Mouse (Mus musculus) hindbrain, embryonic 10.5 days (tissue): ENCODE results near the gene Zfp850. TPM values are rescaled to one million over a fixed set of nuclear protein-coding genes. Genes with fewer than 3 reads are reported as not detected.
"Not testable (repeated sequence)": the region's sequence is repeated elsewhere in the genome, so short reads cannot be mapped to it uniquely, and the experiment has no call there.

Experiments used
- DNase-seq: peaks from one replicate; pipeline ENCODE4 v3.0.0-alpha.2; 2017; ENCODE audit warnings: low spot score
- H3K27ac ChIP-seq: fragments of 300-500 bp; sonication (generic); 2 replicates; pipeline ENCODE4 v1.5.1; 2016; ENCODE audit warnings: mild to moderate bottlenecking, moderate library complexity
- H3K27me3 ChIP-seq: fragments of 300-500 bp; sonication (generic); 2 replicates; pipeline ENCODE4 v1.6.1; 2016; ENCODE audit warnings: mild to moderate bottlenecking; ENCODE audit not compliant: poor library complexity, insufficient read depth, severe bottlenecking
- H3K36me3 ChIP-seq: fragments of 300-500 bp; sonication (generic); 2 replicates; pipeline ENCODE4 v1.6.1; 2016; ENCODE audit warnings: mild to moderate bottlenecking, moderate library complexity
- H3K4me1 ChIP-seq: fragments of 300-500 bp; sonication (generic); replicated peaks from 2 replicates; pipeline ENCODE4 v1.6.1; 2016; ENCODE audit warnings: mild to moderate bottlenecking
- H3K4me3 ChIP-seq: fragments of 300-500 bp; sonication (generic); 2 replicates; pipeline ENCODE4 v1.5.1; 2016; ENCODE audit warnings: mild to moderate bottlenecking, moderate library complexity
- H3K9me3 ChIP-seq: fragments of 300-500 bp; sonication (generic); 2 replicates; pipeline ENCODE4 v1.6.1; 2016; ENCODE audit warnings: mild to moderate bottlenecking, moderate library complexity
- WGBS: fragments of 180-500 bp; shearing (Covaris S2); methylation state at CpG from one replicate; pipeline ENCODE4 v1.1.7; 2016; 5-methylcytosine and 5-hydroxymethylcytosine counted together
- polyA plus RNA-seq: library from polyadenylated mRNA; unstranded; fragments of >200 nt; fragmentation: Nextera tagmentation; extraction: Ambion mirVana; gene quantifications from 2 replicates; pipeline ENCODE4 v1.2.1, GENCODE M21; 2016

Zfp850 gene
- polyA plus RNA-seq, 1 experiment from 2014 or later, result 5.9 TPM

DNA sequence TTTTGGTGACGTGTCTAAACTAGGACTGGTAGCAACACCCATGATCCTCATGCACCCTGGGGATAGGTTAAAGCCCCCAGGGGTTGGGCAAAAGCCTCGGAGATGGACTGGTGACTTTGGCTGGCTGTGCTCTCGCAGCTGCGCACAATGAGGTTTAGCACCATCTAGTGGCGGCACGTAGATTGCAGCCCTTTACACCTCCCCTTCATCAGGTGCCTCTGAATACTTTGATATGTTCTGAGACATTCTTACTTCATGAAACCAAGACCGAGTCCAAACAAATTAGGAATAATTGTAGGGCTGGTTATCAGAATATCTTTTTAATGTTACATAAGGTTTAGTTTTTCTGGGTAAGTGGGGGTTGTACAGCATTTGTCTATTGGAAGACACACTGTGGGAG is 72.0 kb downstream of the Zfp850 start:
- H3K4me3 ChIP-seq, H3K27ac ChIP-seq, DNase-seq, H3K4me1 ChIP-seq, H3K36me3 ChIP-seq, H3K27me3 ChIP-seq, H3K9me3 ChIP-seq: not testable (repeated sequence)
- 53% methylated on average over 6 of the region's 7 CpGs for WGBS

Other genes with a start within 250 kb of the Zfp850 start
- gene Zfp626, start 206.9 kb downstream of the Zfp850 start, polyA plus RNA-seq, result 1.9 and 2.0 TPM in 2 replicates
- 9.0 and 11.0 TPM in 2 replicates for gene Zfp59, start 175.5 kb downstream of the Zfp850 start, polyA plus RNA-seq
- gene Zfp607a, start 156.6 kb downstream of the Zfp850 start, polyA plus RNA-seq, result 2.4 and 3.6 TPM in 2 replicates
- 11.5 and 12.0 TPM in 2 replicates for gene Zfp974, start 84.7 kb downstream of the Zfp850 start, polyA plus RNA-seq
- gene Zfp780b, start 34.9 kb downstream of the Zfp850 start, polyA plus RNA-seq, result 18.3 and 20.9 TPM in 2 replicates
- 436 and 447 TPM in 2 replicates for gene Psmc4, start 36.0 kb upstream of the Zfp850 start, polyA plus RNA-seq
- gene Fcgbp, start 57.1 kb upstream of the Zfp850 start, polyA plus RNA-seq, result 0.03 and 0.32 TPM in 2 replicates
- gene 9530053A07Rik, start 115.4 kb upstream of the Zfp850 start, polyA plus RNA-seq, result 0.09 and 0.13 TPM in 2 replicates
- 123 and 147 TPM in 2 replicates for gene Fbl, start 155.6 kb upstream of the Zfp850 start, polyA plus RNA-seq
- gene Dyrk1b, start 165.4 kb upstream of the Zfp850 start, polyA plus RNA-seq, result 16.2 and 23.4 TPM in 2 replicates